Mouse (Mus musculus): ENCODE data around the gene Fam214b.

Gene Fam214b

DNA sequence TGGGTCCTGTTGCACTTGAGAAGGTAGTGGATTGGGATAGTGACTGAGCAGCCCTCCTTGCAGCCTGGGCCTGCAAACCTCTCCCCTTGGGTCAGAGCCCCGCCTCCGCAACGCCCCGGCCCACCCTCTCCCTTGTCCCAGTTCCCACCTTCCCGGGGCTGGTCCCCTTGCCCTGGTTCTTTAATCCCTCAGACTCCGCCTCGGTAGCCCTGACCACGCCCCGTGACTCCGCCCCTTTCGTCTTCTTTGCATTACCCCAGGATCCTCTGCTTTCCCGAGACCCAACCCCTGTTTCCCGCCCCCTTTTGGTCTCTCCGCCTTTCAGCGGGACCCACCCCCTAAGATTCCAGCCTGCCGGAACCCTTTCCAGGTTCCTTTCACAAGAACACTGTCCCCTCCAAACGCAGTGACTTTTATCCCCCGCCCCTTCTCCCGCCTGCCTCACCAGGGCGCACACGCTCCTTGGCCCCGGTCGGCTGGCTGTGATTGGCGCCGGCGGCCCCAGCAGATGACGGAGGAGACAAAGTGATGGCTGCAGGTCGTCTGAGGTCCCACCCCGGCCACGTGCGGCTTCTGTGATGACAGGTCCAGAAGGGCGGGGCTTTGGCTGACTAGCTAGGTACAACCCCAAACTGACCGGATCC lies at the start of gene Fam214b:
TSS of gene Fam214b (minus strand) at position 562 of the 644 bp plus-strand sequence.
- DNase-seq (ENCODE audit: low spot score in 2 of 2), result peak; percentile 91 to 92

DNA sequence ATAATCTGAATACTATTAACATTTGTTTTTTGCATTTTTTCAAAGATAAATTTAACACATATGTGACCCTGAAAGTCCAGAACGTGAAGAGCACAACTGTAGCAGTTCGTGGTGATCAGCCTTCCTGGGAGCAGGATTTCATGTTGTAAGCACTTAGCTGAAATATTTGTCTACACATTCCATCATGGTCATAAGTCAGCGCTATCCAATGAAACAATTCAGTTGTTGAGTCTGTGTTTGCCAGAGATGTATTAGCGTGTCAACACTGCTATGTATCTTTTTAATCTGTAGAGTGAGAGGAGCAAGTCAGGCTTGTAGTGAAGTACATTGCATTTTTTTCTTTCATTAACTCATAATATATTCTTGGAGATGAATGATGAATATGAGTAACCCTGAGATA lies 45.2 kb upstream of the Fam214b start:
- no peak for DNase-seq (ENCODE audit: low spot score in 2 of 2)

DNA sequence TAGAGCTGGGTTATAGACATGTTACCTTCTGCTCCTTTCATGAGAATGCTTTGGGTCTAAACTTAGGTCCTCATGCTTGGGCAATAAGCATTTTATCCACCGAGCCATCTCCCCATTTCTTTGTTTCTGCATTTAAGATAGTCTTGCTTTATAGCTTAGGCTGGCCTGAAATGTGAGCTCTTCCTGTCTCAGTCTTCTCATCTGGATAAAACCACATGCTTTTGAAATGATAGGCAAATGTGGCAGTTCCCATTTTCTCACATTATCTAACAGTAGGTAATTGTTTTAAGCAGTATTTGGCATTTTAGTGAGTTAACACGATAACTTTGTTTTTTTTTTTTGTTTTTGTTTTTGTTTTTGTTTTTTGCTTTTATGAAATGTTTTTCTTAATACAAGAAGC lies 43.9 kb upstream of the Fam214b start:
- DNase-seq (ENCODE audit: low spot score in 2 of 2), result no peak

DNA sequence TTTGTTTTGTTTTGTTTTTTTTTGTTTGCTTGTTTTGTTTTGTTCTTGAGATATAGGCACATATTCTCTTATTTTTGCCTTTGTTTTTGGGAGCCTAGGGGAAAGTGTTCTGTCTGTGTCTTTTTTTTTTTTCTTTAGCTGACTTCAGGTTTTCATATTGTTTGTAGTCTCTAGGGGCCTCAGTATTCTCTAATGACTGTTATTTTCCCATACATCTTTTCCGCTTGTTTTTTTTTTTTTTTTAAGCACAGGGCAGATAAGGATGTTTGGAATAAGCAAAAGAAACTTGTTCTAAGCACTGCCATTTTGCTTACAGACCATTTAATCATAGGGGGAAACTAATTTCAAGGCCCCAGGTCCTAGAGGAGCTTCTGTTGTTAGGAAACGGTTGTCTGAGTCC lies 36.4 kb upstream of the Fam214b start:
- DNase-seq (ENCODE audit: low spot score in 2 of 2), result no peak

DNA sequence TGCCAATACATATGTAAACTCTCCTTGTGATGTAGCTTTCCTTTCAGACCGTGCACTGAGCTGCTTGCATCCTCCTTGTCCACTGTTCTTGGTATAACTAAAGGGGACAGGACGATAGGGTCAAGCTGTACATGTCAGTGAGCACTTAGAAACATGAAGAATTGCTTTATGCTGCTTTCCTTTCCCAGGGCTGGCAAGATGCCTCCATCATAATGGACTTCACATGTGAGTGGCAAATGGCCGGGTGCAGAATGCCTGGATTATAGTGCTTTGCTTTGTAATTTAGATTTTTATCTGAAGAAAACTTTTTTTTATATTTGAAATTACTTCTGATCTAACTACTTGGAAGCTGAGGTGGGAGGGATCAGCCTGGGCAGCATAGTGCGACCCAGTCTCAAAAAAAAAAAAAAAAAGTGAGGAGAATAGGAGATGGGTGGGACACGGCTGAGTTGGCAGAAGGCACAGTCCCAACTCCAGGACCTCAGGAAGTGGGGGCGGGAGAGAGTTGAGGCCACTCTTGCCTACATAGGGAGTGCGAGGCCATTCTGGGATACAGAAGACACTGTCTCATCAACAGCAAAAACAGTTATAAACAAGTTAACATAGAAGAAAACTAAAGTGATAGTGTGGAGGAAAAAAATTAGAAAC lies 32.2 kb upstream of the Fam214b start:
- no peak for DNase-seq (ENCODE audit: low spot score in 2 of 2)

DNA sequence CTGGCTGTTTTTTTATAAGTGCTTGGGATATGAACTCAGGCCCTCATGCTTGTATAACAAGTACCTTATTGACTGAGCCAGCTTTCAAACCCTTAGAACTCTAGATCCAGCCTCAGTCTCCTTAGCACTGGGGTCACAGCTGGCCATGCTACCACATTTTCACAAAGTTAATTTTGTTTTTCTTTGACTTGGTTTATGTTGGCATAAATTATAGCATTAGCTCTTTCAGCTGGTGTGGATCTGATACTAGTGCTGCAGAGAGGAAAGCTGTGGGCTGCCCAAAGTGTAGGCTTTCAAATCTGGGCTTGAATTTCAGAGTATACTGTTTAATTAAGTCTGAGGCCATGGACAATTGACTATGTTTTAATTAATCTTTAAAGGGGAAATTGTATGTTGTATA lies 28.9 kb upstream of the Fam214b start:
- no peak for DNase-seq (ENCODE audit: low spot score in 2 of 2)

DNA sequence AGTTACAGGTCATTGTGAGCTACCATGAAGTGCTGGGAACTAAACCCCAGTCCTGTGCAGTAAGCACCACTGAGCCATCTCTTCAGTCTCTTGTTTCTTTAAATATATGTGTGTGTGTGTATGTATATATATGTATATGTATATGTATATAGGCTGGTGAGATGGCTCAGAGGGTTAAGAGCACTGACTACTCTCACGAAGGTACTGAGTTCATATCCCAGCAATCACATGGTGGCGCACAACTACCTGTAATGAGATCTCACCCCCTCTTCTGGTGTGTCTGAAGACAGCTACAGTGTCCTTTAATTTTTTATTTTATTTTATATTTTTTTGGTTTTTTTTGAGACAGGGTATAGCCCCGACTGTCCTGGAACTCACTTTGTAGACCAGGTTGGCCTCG lies 19.5 kb upstream of the Fam214b start:
- no peak for DNase-seq (ENCODE audit: low spot score in 2 of 2)

DNA sequence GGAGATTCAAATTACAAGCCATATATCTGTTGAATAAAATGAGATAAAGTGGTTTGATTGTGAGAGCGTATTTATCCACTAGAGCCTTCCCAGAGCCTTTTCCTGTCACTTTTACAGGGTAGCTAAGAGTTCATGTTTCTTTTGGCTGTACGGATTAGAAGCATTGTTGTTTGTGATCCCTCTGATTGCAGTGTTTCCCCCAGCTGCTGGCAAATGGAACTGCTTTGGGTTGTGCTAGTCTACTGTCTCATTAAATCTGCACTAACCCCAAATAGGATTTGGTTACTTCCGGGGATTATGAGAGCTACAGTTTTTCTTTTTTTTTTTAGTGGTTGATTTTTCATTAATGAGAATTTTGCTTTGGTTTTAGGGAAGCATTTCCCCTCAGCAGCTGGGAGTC lies 14.3 kb upstream of the Fam214b start:
- no peak for DNase-seq (ENCODE audit: low spot score in 2 of 2)

DNA sequence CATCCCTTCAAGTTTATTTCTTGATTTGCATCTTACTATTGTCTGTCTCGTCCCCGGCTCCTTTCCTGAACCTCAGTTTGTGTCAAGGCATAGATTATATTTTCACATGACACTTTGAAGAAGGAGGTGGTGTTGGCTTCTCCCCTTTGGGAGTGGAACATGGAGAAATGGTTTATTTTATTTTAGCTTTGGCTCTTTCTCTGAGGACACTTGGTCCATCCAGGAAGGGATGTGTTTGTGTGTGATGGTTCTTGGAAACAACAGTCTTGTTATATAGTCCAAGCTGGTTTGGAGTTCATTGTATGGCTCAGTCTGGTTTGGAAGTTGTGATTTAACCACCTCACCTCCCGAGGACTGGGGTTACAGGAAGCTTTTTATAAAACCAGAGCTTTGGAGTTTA lies 13.7 kb upstream of the Fam214b start:
- no peak for DNase-seq (ENCODE audit: low spot score in 2 of 2)

DNA sequence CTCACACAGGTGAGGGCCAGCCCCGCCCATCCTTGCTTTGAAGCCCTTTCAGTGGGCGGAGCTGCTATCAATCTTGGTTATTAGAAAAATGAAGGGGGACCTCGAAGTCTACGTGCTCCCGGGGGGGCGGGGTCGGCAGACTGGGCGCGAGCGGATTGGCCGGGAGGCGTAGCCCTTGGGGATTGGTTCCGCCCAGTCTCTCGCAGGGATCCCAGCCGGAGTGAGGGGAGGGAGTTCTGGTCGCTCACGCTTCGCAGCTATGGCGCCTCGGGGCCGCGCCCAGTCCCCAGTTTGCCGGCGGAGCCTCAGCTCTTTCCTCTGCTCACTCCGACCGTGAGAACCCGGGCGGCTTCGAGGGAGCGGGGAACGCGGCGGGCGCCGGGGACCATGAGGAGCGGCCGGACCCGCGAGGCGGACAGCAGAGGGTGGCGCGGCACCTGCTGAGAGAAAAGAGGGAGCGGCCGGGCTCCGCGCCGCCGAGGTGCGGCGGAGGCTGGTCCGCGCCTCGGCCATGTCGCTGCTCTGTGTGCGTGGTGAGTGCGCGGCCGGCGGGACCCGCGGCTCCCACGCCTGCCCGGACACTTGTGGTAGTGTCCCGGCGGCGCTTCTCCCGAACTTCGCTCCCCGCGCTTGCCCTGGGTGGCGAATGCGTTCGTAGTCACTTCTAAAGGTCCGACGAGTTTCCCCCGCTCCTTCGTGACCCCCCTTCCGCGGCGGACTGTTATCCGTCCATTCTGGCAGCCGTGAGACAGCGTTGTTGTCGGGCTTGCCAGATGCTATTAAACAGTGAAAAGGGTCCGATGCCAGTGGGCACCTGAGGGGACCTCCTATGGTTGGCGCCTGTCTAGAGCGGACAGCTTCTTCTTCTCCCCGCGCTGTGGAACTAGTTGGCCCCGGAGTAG lies 13.0 kb upstream of the Fam214b start, which contains the start of gene Unc13b:
TSS of gene Unc13b (plus strand) at position 201 of the 902 bp plus-strand sequence.
- DNase-seq (ENCODE audit: low spot score in 2 of 2), result peak; percentile 88 to 89

DNA sequence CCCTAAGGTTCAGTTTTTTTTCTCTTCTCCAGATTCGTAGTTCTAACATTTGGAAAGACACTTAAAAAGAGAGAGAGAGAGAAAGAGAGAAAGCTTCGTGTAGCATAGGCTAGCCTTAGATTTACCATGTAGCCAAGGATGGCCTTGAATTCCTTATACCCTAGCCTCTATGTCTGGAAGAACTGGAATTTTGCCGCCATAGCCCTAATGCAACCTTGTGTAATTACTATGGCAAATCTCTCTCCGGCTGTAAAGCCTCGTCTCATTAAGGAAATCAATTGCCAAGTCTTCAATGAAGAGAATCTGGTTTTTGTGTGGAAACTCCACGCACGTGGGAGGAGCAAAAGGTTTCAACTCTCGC lies 12.4 kb upstream of the Fam214b start:
- no peak for DNase-seq (ENCODE audit: low spot score in 2 of 2)

DNA sequence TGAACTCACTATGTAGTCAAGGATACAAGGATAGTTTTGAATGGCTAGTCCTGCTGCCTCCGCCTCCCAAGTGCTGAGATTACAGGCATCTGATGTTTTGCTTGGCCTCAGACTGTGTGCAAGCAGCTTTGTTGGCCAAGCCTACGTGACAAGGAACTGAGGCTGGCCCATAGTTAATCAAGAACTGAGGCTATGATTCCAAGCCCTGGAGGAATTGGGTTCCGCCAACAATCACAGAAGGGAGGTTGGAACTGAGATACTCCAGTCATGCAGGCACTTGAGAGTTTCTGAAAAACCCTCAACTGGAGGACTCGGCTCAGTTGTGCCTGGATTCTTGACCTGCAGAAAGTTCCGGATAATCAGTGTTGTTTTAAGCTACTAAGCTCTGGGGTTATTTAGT lies 11.6 kb upstream of the Fam214b start:
- DNase-seq (ENCODE audit: low spot score in 2 of 2), result no peak

DNA sequence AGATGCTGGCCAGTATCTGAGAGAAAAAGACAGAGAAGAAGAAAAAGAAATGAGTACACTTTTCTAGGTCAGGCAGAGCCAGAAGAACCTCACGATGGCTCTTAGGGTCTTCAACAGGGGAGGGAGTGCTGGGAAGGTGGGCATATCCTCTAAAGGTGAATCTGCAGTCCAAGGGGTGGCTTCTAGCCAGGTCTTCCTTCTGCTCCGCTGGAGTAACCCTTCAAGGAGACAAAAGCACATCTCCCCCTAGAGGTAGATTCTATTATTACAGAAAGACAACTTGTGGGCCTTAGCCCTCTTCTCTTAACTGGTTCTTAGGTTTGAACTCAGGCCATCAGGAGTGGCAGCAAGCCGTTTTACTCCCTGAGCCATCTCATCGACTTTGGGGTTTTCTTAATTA lies 6.6 kb upstream of the Fam214b start:
- DNase-seq (ENCODE audit: low spot score in 2 of 2), result no peak

DNA sequence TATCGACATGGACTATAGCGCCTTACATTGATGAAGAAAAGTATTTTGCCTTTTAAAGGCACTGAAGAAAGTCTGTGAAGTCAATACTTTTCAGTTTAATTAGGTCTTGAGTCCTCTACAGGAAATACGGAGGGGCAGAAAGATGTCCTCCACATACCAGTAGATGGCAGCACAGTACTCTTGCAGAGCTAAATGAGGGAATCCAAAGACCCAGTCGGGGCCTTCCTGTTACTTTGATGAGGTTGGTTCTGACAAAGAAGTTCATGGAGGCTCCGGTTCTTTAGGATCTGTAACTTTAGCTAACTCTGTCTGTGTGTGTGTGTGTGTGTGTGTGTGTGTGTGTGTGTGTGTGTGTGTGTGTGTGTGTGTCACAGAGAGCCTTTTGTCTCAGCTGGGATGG lies 1.2 kb upstream of the Fam214b start:
- DNase-seq (ENCODE audit: low spot score in 2 of 2), result peak; percentile 75 to 81

DNA sequence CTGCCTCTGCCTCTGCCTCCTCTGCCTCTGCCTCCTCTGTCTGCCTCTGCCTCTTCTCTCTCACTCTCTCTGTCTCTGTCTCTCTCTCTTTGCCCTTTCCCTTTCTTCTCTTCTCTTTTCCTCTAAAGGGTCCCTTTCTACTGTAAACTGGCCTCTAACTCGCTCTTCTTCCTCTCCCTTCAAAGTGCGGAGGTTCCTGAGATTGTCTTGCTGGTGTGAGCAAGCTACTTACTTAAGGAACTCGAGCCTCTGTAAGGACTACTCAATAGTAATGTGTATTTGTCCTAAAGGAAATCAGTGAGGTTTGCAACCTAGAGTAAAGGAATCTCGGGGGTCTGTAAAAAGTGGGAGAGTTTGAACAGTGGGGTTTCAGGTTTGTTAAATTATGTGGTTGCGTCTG lies 587 bp upstream of the Fam214b start:
- no peak for DNase-seq (ENCODE audit: low spot score in 2 of 2)

DNA sequence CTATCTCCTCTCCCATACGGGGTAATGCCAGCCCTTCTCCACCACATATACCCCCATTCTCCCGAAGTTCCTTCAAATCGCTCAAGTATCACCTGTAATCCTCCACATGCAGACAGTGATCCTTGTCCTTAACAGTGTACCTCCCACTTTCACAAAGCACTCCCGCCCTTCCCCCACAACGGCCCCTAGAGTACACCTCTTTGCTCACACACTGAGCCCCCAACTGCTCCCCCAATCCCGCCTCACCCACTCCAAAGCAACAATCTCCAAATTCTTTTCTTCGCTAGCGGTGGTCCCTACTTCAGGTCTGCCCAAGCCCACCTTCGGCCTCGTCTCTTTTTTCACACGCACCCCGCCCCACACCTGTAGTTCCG lies 748 bp downstream of the Fam214b start:
- no peak for DNase-seq (ENCODE audit: low spot score in 2 of 2)

DNA sequence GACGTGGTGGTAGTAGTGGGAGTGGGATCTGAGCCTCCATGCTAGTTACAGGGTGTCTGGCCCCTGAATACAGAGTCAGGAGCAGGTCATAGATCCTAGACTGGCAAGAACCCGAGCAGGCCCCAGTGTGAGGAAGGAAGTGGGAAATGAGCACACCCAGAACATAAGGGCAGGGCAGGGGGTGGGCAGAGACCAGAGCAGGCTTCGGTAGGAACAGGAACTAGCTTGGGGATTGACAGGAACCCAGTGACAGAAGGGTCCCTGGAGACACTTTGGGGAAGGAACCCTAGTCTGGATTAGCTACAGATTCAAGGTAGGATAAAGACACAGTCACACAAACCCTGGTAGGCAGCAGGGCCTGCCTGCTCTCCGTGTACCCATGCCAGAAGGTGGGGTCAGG lies 1.3 kb downstream of the Fam214b start:
- DNase-seq (ENCODE audit: low spot score in 2 of 2), result no peak

DNA sequence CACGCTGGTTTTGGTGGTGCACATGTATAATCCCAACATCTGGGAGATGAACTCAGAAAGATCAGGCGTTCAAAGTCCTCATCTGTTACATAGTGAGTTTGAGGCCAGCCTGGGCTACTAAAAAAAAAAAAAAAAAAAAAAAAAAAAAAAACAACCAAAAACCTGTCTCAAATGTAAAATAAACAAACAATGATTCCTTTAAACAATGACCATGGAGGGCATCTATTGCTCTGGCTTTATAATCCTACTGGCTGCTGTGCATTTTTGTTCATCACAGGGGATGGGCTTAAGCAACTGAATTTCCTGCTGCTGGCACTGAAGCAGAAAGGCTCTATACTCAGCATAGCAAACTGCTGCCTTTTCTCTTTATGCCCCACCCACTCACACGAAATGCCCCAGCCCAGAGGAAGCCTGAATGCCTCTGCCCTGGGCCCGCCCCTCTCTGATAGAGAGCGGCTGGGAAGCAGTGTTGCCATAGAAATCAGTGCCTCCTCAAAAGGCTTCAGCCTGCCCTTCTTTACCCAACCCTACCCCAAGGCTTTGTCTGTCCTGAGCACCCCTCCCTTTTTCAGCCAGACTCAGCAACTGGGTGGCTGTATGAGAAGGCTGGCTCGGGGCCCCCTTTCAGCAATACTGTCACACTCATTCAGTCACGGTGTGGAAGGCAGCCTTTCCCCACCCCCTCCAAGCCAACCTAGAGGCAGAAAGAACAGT lies 2.2 kb downstream of the Fam214b start:
- peak; percentile 54 to 56 for DNase-seq (ENCODE audit: low spot score in 2 of 2)

DNA sequence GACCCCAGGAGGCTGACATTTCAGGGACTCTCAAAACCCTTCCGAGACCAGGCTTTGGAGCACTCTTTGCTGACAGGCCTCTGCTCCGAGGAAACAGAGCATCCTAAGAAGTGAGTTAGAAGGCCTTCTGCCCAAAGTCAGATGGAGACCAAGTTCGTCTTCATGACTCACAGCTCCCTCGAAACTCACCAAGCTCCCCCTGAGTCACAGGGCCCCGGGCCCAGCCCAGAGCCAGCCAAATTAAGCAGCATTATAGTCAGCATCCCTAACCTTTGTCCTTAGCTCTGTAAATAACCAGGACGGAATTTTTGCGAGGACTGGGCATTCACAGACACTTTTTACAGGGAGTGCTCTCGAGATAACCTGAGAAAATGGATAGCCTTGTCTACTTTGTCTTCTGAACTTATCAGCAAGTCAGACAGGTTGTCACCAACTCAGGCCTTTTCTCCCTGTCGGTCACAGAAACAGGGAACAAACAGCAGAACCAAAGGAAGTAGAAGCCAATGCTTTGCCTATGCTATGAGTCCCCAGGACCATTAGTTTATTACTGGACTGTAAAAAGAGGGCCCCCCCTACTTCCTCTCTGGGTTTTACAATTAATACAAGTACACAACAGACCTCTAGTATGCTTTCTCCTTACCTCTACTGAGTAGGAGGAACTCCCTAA lies 5.0 kb downstream of the Fam214b start:
- no peak for DNase-seq (ENCODE audit: low spot score in 2 of 2)

DNA sequence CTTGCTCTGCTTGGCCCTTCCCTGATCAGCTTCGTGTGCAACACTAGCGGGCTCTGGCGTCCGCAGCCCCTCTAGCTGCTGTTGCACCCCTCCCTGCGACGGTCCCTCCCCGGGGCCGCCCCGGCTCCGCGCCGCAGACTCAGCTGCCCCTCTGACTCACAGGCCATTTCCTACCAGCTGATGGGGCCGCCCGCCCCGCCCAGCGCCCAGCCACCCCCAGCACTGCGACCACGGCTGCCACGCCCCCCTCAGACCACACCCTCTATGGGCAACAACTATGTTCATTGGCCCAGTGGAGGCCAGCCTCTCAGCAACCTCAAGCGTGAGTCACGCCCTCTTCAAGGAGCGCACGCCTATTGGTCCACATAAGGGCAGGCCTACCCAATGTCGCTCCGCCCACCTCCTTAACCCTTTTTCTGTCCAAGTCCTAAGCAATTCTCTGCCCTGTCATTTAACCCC lies 5.9 kb downstream of the Fam214b start:
- DNase-seq (ENCODE audit: low spot score in 2 of 2), result peak; percentile 92 to 93

DNA sequence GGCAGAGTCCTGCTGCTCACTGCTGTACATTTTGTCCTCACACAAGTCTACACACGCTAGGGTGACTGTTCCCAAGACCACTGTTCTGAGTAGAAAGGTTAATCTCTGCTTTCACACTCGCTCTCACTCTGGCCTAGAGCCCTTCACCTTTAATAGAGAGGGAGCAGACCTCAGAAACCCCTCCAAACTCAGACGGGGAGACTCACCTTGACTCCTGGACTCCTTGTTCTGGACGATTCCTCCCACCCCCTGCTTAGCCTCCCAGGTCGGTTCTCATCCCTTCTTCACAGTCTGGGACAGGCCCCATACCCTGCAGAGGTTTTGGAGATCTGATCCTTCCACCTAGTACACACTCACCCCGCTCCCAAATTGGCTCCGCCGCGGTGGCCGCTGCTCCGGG lies 6.4 kb downstream of the Fam214b start:
- DNase-seq (ENCODE audit: low spot score in 2 of 2), result no peak

Data from right cerebral cortex, adult 2 months (tissue).